Mouse (Mus musculus) spleen, adult 2 months (tissue): Measurements from ENCODE around the gene Vps18. TPM values are rescaled to one million over a fixed set of nuclear protein-coding genes. Genes with fewer than 3 reads are reported as not detected.
A peak's percentile ranks its signal among the peaks of the same experiment; 100 is the strongest.

Source experiments
- DNase-seq, 2 experiments: peaks; one replicate each; pipeline versions ENCODE4 v3.0.0 to v3.0.0-alpha.2; 2012 to 2021; ENCODE audit warnings: low spot score in 2 of 2, low read depth in 1 of 2
- H3K27ac ChIP-seq: fragments of 200-500 bp; 2 replicates; pipeline ENCODE4 v1.5.1; 2012; ENCODE audit warnings: low read length, inconsistent platforms; ENCODE audit not compliant: insufficient read depth
- H3K27me3 ChIP-seq: fragments of 200-500 bp; 2 replicates; pipeline ENCODE4 v1.6.1; 2012; ENCODE audit warnings: mild to moderate bottlenecking, moderate library complexity, low read length, inconsistent platforms; ENCODE audit not compliant: control insufficient read depth, insufficient read depth
- H3K36me3 ChIP-seq: fragments of 200-500 bp; 2 replicates; pipeline ENCODE4 v1.6.1; 2012; ENCODE audit warnings: mild to moderate bottlenecking, low read length, inconsistent platforms; ENCODE audit not compliant: control insufficient read depth, insufficient read depth
- H3K4me1 ChIP-seq: fragments of 200-500 bp; 2 replicates; pipeline ENCODE4 v1.6.1; 2011; ENCODE audit warnings: inconsistent platforms; ENCODE audit not compliant: control insufficient read depth, insufficient read depth, insufficient read length
- H3K4me3 ChIP-seq: fragments of 200-500 bp; 2 replicates; pipeline ENCODE4 v1.5.1; 2011; ENCODE audit warnings: mild to moderate bottlenecking, inconsistent platforms; ENCODE audit not compliant: insufficient read depth, insufficient read length; ENCODE audit errors: extremely low read depth
- CTCF ChIP-seq: fragments of 200-500 bp; IDR thresholded peaks from 2 replicates; pipeline ENCODE4 v1.5.1; 2011; ENCODE audit warnings: mild to moderate bottlenecking, inconsistent platforms; ENCODE audit not compliant: insufficient read depth, insufficient read length, insufficient replicate concordance; ENCODE audit errors: extremely low read depth
- POLR2A ChIP-seq: fragments of 200-500 bp; IDR thresholded peaks from 2 replicates; pipeline ENCODE4 v1.6.1; 2011; ENCODE audit warnings: low read depth, low read length, inconsistent platforms
- WGBS: fragments of 180-500 bp; shearing (Covaris S2); methylation state at CpG from one replicate; pipeline ENCODE4 v1.1.7; 2018; 5-methylcytosine and 5-hydroxymethylcytosine counted together
- polyA plus RNA-seq: library from polyadenylated mRNA; depleted of rRNA; stranded (reverse); fragments of >200 nt; gene quantifications from 2 replicates; pipeline ENCODE4 v1.2.3, GENCODE M21; 2012

Gene Vps18
- polyA plus RNA-seq, 1 experiment, result 19.3 TPM

GRCm38 (mm10) chr2:119287372-119287771, 1.2 kb upstream of the Vps18 start:
- H3K27me3 ChIP-seq, result no peaks in the 10 kb centered on the region
- peaks cover 4% of the 10 kb centered on the region for H3K36me3 ChIP-seq
- WGBS, result 95% methylated on average over 5 of the region's 5 CpGs
- no peak overlapping the region for H3K4me3 ChIP-seq
- no peak for TF ChIP-seq POLR2A
- H3K27ac ChIP-seq, result no peak overlapping the region
- DNase-seq, result no peak
- H3K4me1 ChIP-seq, result peaks cover 3% of the 10 kb centered on the region; the same call in 1 of the 2 replicates

- peak in 1 of 2 experiments; percentile 61 for DNase-seq
- no peak for TF ChIP-seq CTCF
- no peak for TF ChIP-seq POLR2A
- Histone ChIP-seq H3K36me3 (peaks cover 18% of the 10 kb centered on the region), H3K27ac (peak overlapping the region; percentile 58), H3K4me3 (peak overlapping the region; percentile 70), H3K4me1 (peaks cover 3% of the 10 kb centered on the region; the same call in 1 of the 2 replicates), H3K27me3 (no peaks in the 10 kb centered on the region)
- 2% methylated on average over 11 of the region's 11 CpGs for whole genome bisulfite sequencing
Measured at GRCm38 (mm10) chr2:119289014-119289416, 475 bp downstream of the Vps18 start.

GRCm38 (mm10) chr2:119292281-119292680, 3.7 kb downstream of the Vps18 start:
- WGBS, result 96% methylated on average over 5 of the region's 5 CpGs
- H3K27ac ChIP-seq, result no peak overlapping the region
- H3K4me3 ChIP-seq, result no peak overlapping the region
- TF ChIP-seq CTCF (no peak), POLR2A (no peak)
- no peaks in the 10 kb centered on the region for H3K27me3 ChIP-seq
- H3K36me3 ChIP-seq, result peaks cover 37% of the 10 kb centered on the region
- H3K4me1 ChIP-seq, result peaks cover 3% of the 10 kb centered on the region; the same call in 1 of the 2 replicates
- no peak for DNase-seq

GRCm38 (mm10) chr2:119292852-119293251, 4.3 kb downstream of the Vps18 start:
- Histone ChIP-seq H3K4me3 (no peak overlapping the region), H3K4me1 (peaks cover 1% of the 10 kb centered on the region; the same call in 1 of the 2 replicates), H3K27me3 (no peaks in the 10 kb centered on the region), H3K27ac (no peak overlapping the region), H3K36me3 (peaks cover 43% of the 10 kb centered on the region)
- no peak for TF ChIP-seq CTCF
- TF ChIP-seq POLR2A, result no peak
- no peak for DNase-seq
- 93% methylated on average over 17 of the region's 17 CpGs for WGBS

GRCm38 (mm10) chr2:119293311-119293710, 4.8 kb downstream of the Vps18 start:
- no peaks in the 10 kb centered on the region; the same call in 1 of the 2 replicates for H3K4me1 ChIP-seq
- no peaks in the 10 kb centered on the region for H3K27me3 ChIP-seq
- 96% methylated on average over 17 of the region's 17 CpGs for WGBS
- DNase-seq, result no peak
- no peak for TF ChIP-seq CTCF
- no peak for TF ChIP-seq POLR2A
- H3K27ac ChIP-seq, result no peak overlapping the region
- H3K36me3 ChIP-seq, result peaks cover 43% of the 10 kb centered on the region
- H3K4me3 ChIP-seq, result no peak overlapping the region

- Histone ChIP-seq H3K27me3 (no peaks in the 10 kb centered on the region), H3K4me1 (no peaks in the 10 kb centered on the region; the same call in 1 of the 2 replicates), H3K27ac (no peak overlapping the region), H3K4me3 (no peak overlapping the region), H3K36me3 (peaks cover 43% of the 10 kb centered on the region)
- TF ChIP-seq CTCF, result no peak
- no peak for TF ChIP-seq POLR2A
- DNase-seq, result no peak
- WGBS, result 94% methylated on average over 34 of the region's 34 CpGs
Measured at GRCm38 (mm10) chr2:119293776-119294390, 5.3 kb downstream of the Vps18 start.

- H3K27me3 ChIP-seq, result no peaks in the 10 kb centered on the region
- TF ChIP-seq CTCF (no peak), POLR2A (no peak)
- H3K27ac ChIP-seq, result no peak overlapping the region
- no peak for DNase-seq
- no peaks in the 10 kb centered on the region; the same call in 1 of the 2 replicates for H3K4me1 ChIP-seq
- peaks cover 43% of the 10 kb centered on the region for H3K36me3 ChIP-seq
- 96% methylated on average over 18 of the region's 18 CpGs for WGBS
- H3K4me3 ChIP-seq, result no peak overlapping the region
Measured at GRCm38 (mm10) chr2:119294411-119294810, 5.9 kb downstream of the Vps18 start.
